Mouse (Mus musculus) heart, embryonic 13.5 days (tissue): ENCODE results near the gene Slc25a39. TPM values are rescaled to one million over a fixed set of nuclear protein-coding genes. Genes with fewer than 3 reads are reported as not detected.
A peak's percentile ranks its signal among the peaks of the same experiment; 100 is the strongest.

ENCODE experiments used
- ATAC-seq: fragments of 200-750 bp; cut with Nextera tagmentation; 2 replicates; pipeline ENCODE4 v1.8.0; 2017; ENCODE audit warnings: moderate TSS enrichment; ENCODE audit not compliant: insufficient number of reproducible peaks, low FRiP score, low TSS enrichment; ENCODE audit errors: extremely low read depth
- H3K27ac ChIP-seq: fragments of 300-500 bp; sonication (generic); replicated peaks from 2 replicates; pipeline ENCODE4 v1.5.1; 2015; ENCODE audit warnings: moderate library complexity, mild to moderate bottlenecking, inconsistent platforms
- H3K27me3 ChIP-seq: fragments of 300-500 bp; sonication (generic); replicated peaks from 2 replicates; pipeline ENCODE4 v1.6.1; 2015; ENCODE audit warnings: mild to moderate bottlenecking, inconsistent platforms
- H3K36me3 ChIP-seq: fragments of 300-500 bp; sonication (generic); 2 replicates; pipeline ENCODE4 v1.6.1; 2015; ENCODE audit warnings: mild to moderate bottlenecking, inconsistent platforms
- H3K4me1 ChIP-seq: fragments of 300-500 bp; sonication (generic); 2 replicates; pipeline ENCODE4 v1.6.1; 2015; ENCODE audit warnings: inconsistent platforms
- H3K4me2 ChIP-seq: fragments of 300-500 bp; sonication (generic); 2 replicates; pipeline ENCODE4 v1.6.1; 2015; ENCODE audit warnings: inconsistent platforms, mild to moderate bottlenecking, moderate library complexity
- H3K4me3 ChIP-seq: fragments of 300-500 bp; sonication (generic); 2 replicates; pipeline ENCODE4 v1.5.1; 2015; ENCODE audit warnings: moderate library complexity, mild to moderate bottlenecking, inconsistent platforms
- H3K9ac ChIP-seq: fragments of 300-500 bp; sonication (generic); 2 replicates; pipeline ENCODE4 v1.6.1; 2015; ENCODE audit warnings: inconsistent platforms, mild to moderate bottlenecking, moderate library complexity
- H3K9me3 ChIP-seq: fragments of 300-500 bp; sonication (generic); 2 replicates; pipeline ENCODE4 v1.6.1; 2016; ENCODE audit warnings: inconsistent platforms
- WGBS: fragments of 180-500 bp; shearing (Covaris S2); methylation state at CpG from one replicate; pipeline ENCODE4 v1.1.7; 2015; ENCODE audit warnings: mixed read lengths; 5-methylcytosine and 5-hydroxymethylcytosine counted together
- polyA plus RNA-seq: library from polyadenylated mRNA; unstranded; fragments of >200 nt; fragmentation: Nextera tagmentation; extraction: Ambion mirVana; gene quantifications from 2 replicates; pipeline ENCODE4 v1.2.1, GENCODE M21; 2015

Gene Slc25a39
- polyA plus RNA-seq, 1 experiment from 2014 or later: 294 TPM

DNA sequence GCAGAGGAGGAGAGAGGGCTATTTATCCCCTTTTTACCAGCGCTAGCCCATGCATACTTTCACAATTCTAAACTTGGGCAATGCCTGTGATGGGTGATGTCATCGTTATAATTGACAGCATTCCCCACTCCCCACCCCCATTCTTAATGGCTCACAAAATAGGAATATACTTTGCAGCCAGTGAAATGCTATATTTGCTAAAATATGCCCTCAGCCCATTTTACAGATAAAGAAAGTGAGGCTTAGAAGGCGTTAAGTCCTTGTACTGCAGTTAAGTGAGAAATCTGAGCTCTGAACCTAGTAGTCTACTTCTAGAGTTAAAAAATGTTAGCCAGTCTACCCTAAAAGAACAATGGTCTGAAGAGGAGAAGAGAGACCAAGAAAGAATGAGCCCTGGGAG, 36.6 kb upstream of the Slc25a39 start:
- H3K36me3 ChIP-seq: peaks cover 45% of the 10 kb centered on the region
- no peaks in the 10 kb centered on the region for H3K9me3 ChIP-seq
- no peak overlapping the region for H3K27ac ChIP-seq
- no peak for ATAC-seq
- H3K27me3 ChIP-seq: peaks cover 19% of the 10 kb centered on the region
- no peak overlapping the region for H3K4me3 ChIP-seq
- WGBS: 59% methylated on average over 3 of the region's 3 CpGs
- 0 out of 2 replicates have a peak overlapping the region, but pooled peaks have one; percentile 30 for H3K4me2 ChIP-seq
- H3K9ac ChIP-seq: peak overlapping the region; percentile 58
- peaks cover 52% of the 10 kb centered on the region for H3K4me1 ChIP-seq

DNA sequence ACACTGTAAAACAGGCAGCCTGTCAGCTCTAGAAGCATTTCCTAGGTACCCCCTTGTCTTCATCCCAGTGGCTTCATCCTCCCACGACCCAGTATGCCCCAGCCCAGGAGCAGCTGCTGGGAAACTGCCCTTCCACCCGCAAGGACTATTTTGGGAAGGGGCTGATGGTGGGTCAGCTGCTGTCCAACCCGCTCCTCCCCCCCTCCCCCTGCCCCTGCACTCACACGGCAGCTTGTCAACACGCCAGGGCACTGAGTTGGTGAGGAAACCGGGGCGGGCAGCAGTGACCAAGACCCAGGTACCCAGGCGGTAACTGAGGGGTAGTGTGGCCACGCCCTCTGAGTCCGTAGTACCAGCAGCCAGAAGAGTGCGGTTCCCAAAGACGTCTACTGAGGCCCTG, 36.0 kb upstream of the Slc25a39 start:
- peak overlapping the region; percentile 58 for H3K9ac ChIP-seq
- WGBS: 30% methylated on average over 12 of the region's 12 CpGs
- no peak overlapping the region for H3K4me3 ChIP-seq
- H3K27me3 ChIP-seq: peaks cover 21% of the 10 kb centered on the region
- no peaks in the 10 kb centered on the region for H3K9me3 ChIP-seq
- no peak overlapping the region for H3K27ac ChIP-seq
- peak overlapping the region; percentile 30 for H3K4me2 ChIP-seq
- peaks cover 51% of the 10 kb centered on the region for H3K36me3 ChIP-seq
- ATAC-seq: no peak
- peaks cover 47% of the 10 kb centered on the region for H3K4me1 ChIP-seq

DNA sequence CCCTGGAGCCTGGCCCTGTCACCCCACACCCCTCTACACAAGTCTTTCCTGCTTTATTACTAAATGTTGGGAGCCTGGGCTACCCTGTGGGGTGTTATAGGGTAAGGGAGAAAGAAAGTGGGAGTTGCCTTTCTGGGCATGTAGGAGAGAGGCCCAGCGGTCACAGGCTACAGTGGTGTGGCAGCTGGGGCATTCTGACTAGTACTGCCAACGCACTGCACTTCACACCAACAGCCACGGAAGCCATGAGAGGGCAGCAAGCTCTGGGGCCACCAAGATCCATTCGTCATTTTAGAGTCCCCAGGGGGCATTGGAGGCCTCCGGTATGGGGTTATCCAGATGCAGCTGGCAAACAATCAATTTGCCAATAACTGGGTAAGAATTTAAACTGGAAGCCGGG, 34.3 kb upstream of the Slc25a39 start:
- Histone ChIP-seq H3K27ac (no peak overlapping the region), H3K9ac (no peak overlapping the region), H3K9me3 (no peaks in the 10 kb centered on the region), H3K27me3 (peaks cover 15% of the 10 kb centered on the region), H3K36me3 (peaks cover 68% of the 10 kb centered on the region), H3K4me3 (no peak overlapping the region), H3K4me2 (no peak overlapping the region), H3K4me1 (peaks cover 52% of the 10 kb centered on the region)
- 89% methylated on average over 6 of the region's 6 CpGs for WGBS
- ATAC-seq: no peak

DNA sequence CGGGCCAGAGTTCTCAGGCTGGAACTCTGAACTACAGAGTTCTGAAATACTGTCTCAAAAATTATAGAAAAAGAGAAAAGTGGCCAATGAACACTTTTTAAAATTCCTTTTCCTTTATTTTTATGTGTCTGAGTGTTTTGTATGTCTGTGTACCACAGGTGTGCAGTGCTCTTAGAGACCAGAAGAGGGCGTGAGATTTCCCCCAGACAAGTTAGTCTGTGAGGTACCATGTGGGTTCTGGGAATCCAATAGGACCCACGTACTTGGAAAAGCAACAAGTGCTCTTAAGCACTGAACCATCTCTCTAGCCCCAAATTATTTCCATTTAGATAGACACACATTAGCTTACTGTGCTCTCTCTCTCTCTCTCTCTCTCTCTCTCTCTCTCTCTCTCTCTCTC, 33.7 kb upstream of the Slc25a39 start:
- no peaks in the 10 kb centered on the region for H3K9me3 ChIP-seq
- H3K4me2 ChIP-seq: no peak overlapping the region
- peaks cover 72% of the 10 kb centered on the region for H3K36me3 ChIP-seq
- ATAC-seq: no peak
- no peak overlapping the region for H3K27ac ChIP-seq
- 72% methylated on average over 3 of the region's 3 CpGs for WGBS
- peaks cover 53% of the 10 kb centered on the region for H3K4me1 ChIP-seq
- peaks cover 15% of the 10 kb centered on the region for H3K27me3 ChIP-seq
- no peak overlapping the region for H3K4me3 ChIP-seq
- H3K9ac ChIP-seq: no peak overlapping the region

DNA sequence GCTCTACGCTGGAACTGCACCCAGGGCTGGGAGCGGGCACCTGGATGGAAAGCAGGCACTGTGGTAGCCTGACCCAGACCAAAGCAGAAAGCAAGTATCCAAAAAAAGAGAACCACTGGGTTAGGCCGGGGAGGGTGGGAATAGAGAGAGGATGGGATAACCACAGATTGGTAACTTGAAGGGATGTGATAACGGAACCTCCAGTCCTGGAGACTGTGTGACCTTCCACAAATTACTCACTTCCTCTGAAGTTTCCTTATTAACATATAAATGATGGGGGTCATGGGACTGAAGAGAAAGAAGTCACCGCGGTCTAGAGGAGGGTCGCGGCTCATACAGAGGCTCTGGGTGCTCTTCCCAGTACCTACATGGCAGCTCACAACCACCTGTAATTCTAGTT, 32.5 kb upstream of the Slc25a39 start:
- peaks cover 15% of the 10 kb centered on the region for H3K27me3 ChIP-seq
- H3K9ac ChIP-seq: no peak overlapping the region
- H3K27ac ChIP-seq: no peak overlapping the region
- peaks cover 84% of the 10 kb centered on the region for H3K36me3 ChIP-seq
- 89% methylated on average over 8 of the region's 8 CpGs for WGBS
- H3K4me2 ChIP-seq: no peak overlapping the region
- no peak for ATAC-seq
- H3K9me3 ChIP-seq: no peaks in the 10 kb centered on the region
- H3K4me1 ChIP-seq: peaks cover 50% of the 10 kb centered on the region
- no peak overlapping the region for H3K4me3 ChIP-seq

DNA sequence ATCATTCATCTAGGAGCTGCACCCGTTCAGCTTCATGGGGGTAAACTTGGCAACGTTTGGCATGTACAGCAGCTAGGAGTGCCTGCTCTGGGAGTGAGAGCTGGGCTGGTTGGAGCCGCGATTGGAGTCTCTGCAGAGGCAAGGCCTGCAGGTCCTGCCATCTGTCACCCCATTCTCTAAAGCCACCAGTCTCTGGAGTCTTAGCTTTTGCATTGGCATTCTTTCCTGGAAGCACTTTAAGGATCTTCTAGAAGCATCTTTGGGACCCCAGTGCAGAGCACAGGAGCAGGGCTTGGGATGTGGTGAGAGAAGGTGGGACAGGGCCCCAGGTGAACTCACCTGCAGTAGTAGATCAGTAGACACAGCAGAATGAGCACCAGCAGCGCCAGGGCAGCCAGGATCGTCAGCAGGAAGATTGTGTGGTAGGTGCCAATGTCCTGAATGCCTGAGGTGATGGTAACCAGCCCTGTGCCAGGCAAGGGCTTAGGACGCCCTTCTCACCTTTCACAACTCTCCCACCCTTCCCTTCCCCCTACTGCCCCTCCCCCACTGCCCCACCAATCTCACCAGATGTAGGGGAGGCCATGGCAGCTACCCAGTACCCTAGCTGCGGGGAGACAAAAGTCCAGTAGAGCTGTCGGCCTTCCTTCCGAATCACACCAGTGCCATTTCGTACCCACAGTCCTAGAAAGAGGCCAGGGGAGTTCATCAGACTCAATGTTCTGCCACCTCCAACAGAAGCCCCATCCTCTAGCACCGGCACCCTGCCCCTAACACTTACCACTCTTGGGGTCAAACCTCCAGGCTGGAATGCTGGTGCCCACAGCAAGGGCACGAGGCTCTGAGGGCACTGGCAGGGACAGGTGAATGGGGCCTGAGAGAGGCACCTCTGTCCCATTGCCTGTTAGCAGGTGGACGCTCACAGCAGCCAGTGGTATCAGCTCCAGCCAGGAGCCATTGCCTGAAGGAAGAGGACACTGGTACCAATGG, 31.6 kb upstream of the Slc25a39 start:
- peaks cover 92% of the 10 kb centered on the region for H3K36me3 ChIP-seq

DNA sequence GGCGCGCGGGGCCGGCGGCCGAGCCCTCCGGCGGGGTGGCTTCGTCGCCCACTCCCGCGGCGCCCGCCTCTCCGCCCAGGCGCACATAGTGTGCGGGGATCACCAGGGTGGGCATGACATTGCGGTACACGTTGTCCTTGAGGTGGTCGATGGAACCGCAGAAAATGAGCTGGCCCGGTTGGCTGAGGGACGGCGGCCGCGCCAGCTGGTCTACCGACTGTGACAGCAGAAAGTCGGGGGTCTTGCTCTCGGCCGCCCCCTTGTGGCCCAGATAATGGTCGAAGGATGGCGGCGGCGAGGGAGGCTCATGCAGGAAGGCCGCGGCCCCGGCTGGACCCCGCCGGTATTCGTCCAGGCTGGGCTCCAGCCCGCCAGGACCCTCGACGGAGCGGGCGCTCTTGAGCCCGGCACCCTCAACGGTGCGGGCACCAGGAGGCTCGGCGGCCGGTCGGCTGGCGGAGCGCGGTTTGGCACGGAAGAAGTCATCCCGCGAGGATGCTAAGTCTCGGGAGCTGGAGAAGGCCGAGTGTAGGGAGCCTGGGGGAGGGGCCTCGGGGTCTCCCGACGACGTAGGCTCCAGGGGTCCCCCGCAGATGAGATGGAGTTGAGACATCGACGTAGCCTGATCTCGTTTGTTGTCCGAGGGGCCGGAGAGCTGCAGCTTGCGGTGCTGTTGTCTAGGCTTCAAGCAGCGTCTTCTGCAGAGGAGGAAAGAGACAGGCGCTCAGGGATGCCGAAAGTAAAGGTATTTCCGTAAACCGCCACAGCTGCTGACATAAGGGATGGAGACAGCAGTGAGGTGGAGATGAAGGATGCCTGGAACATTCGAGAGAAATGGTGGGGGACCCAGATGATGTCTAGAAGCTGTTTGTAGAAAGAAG, 30.7 kb upstream of the Slc25a39 start:
- H3K9ac ChIP-seq: peak overlapping the region; percentile 83
- peaks cover 36% of the 10 kb centered on the region for H3K4me1 ChIP-seq
- ATAC-seq: no peak
- H3K27ac ChIP-seq: peak overlapping the region; percentile 13; the same call in 1 of the 2 replicates
- 11% methylated on average over 77 of the region's 77 CpGs for WGBS
- peaks cover 15% of the 10 kb centered on the region for H3K27me3 ChIP-seq
- H3K4me3 ChIP-seq: peak overlapping the region; percentile 56
- H3K36me3 ChIP-seq: peaks cover 95% of the 10 kb centered on the region
- no peaks in the 10 kb centered on the region for H3K9me3 ChIP-seq
- H3K4me2 ChIP-seq: peak overlapping the region; percentile 86

More for the DNA sequence above, 31.6 kb upstream of the Slc25a39 start:
- WGBS: 77% methylated on average over 14 of the region's 14 CpGs
- H3K4me3 ChIP-seq: peak overlapping the region; percentile 56; the same call in 1 of the 2 replicates
- H3K4me1 ChIP-seq: peaks cover 42% of the 10 kb centered on the region
- peak overlapping the region; percentile 86; the same call in 1 of the 2 replicates for H3K4me2 ChIP-seq
- ATAC-seq: no peak
- H3K27ac ChIP-seq: no peak overlapping the region
- peak overlapping the region; percentile 83 for H3K9ac ChIP-seq
- H3K9me3 ChIP-seq: no peaks in the 10 kb centered on the region
- peaks cover 15% of the 10 kb centered on the region for H3K27me3 ChIP-seq

DNA sequence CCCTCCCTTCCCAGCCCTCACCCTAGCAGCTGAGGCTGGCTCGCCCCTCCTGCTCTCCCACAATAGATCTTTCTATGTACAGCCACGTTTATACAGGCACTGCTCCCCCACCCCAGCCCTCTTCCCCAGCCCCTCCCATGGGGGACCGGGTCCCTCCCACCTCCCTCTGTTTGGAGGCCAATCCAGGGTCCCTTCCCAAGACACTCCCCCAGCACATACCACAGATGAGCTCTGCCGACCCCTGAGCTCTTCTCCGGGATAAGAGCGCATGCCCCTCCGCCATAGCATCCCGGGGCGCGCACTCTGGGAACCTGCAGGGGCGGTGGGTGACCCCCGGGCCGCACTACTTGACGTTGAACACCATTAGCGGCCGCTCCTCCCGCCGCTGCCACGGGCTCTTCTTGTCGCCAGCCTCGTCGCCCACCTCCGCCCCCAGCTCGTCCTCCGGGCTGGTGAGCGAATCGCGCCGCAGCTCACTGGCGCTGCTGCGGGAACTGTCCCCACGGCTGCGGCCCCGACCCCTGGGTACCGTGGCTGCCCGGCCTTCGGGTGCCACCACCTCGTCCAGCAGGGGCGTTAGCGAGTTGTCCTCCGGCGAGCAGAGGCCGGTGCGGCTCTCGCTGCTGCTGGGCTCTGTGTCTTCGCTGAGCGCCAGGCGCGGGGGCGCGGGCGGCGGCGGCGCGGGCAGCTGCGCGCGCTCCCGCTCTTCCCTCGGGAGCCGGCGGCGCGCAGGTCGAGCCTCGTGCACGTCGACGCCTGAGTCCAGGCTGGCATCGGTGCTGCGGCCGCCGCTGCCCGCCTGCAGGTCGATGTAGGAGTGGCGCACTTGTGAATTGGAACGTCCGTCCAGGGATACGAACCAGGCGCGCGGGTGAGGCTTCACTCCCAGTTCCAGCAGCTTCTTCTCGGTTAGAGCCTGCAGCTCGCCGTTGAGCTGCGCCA, 29.6 kb upstream of the Slc25a39 start:
- 13% methylated on average over 79 of the region's 87 CpGs for WGBS
- Histone ChIP-seq H3K9me3 (no peaks in the 10 kb centered on the region), H3K4me2 (peak overlapping the region; percentile 86), H3K27ac (peak overlapping the region; percentile 42), H3K4me3 (peak overlapping the region; percentile 56), H3K27me3 (peaks cover 15% of the 10 kb centered on the region), H3K9ac (peak overlapping the region; percentile 83), H3K36me3 (peaks cover 91% of the 10 kb centered on the region), H3K4me1 (peaks cover 41% of the 10 kb centered on the region)
- ATAC-seq: peak; percentile 40; the same call in 1 of the 2 replicates

DNA sequence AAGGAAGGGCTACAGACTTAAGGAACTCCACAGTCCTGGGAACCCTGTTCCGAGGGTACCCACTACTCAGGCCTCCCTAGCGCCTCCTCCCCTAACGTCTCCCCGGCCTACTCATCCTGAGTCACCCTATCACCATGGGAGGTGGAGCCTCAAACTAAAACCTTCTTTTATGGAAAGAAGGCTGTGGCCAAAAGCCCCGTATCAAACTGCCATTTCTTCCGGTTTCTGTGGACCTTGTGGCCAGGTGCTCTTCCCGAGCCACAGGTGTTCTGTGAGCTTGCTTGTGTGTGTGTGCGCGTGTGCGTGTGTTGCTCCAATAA, 28.7 kb upstream of the Slc25a39 start:
- no peaks in the 10 kb centered on the region for H3K9me3 ChIP-seq
- no peak overlapping the region for H3K9ac ChIP-seq
- H3K27ac ChIP-seq: no peak overlapping the region
- H3K36me3 ChIP-seq: peaks cover 81% of the 10 kb centered on the region
- H3K4me3 ChIP-seq: no peak overlapping the region
- H3K27me3 ChIP-seq: peaks cover 15% of the 10 kb centered on the region
- WGBS: 80% methylated on average over 10 of the region's 10 CpGs
- ATAC-seq: no peak
- no peak overlapping the region for H3K4me2 ChIP-seq
- peaks cover 49% of the 10 kb centered on the region for H3K4me1 ChIP-seq

DNA sequence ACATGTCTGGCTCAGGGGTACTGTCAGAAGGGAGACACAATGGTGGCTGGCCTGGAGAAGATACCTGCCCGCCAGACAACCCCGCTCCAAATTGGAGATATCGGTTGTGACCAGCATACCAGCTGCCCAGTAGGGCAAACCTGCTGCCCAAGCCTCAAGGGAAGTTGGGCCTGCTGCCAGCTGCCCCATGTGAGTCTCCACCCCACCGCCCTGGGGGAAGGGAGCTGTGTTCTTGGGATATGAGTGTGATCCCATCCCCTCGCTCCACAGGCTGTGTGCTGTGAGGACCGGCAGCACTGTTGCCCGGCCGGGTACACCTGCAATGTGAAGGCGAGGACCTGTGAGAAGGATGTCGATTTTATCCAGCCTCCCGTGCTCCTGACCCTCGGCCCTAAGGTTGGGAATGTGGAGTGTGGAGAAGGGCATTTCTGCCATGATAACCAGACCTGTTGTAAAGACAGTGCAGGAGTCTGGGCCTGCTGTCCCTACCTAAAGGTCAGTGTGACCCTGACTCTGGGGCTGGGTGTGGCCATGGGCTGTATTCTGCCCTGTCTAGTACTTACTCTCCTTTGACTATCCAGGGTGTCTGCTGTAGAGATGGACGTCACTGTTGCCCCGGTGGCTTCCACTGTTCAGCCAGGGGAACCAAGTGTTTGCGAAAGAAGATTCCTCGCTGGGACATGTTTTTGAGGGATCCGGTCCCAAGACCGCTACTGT, 28.2 kb upstream of the Slc25a39 start:
- WGBS: 84% methylated on average over 18 of the region's 18 CpGs
- Histone ChIP-seq H3K36me3 (peaks cover 76% of the 10 kb centered on the region), H3K27me3 (peaks cover 15% of the 10 kb centered on the region), H3K4me3 (no peak overlapping the region), H3K27ac (no peak overlapping the region), H3K9me3 (no peaks in the 10 kb centered on the region), H3K4me1 (peaks cover 54% of the 10 kb centered on the region), H3K4me2 (no peak overlapping the region), H3K9ac (0 out of 2 replicates have a peak overlapping the region, but pooled peaks have one; percentile 8)
- ATAC-seq: no peak
